Mouse (Mus musculus): Measurements from ENCODE around the gene Zmynd10. TPM values are rescaled to one million over a fixed set of nuclear protein-coding genes. Genes with fewer than 3 reads are reported as not detected.

Gene Zmynd10
- total and polyA plus RNA-seq, 2 experiments from 2014 or later = 0.25 TPM; not detected in 1

- H3K36me3 ChIP-seq (replicated peaks; ENCODE audit: control insufficient read depth, insufficient read depth, low read length) = peaks cover 14% of the 10 kb centered on the region
- peaks cover 21% of the 10 kb centered on the region for H3K4me1 ChIP-seq (ENCODE audit: control insufficient read depth, insufficient read depth)
- no peak overlapping the region for H3K9ac ChIP-seq (replicated peaks; ENCODE audit: low read depth, low read length)
- WGBS = 91% methylated on average over 10 of the region's 10 CpGs
- no peaks in the 10 kb centered on the region for H3K27me3 ChIP-seq (ENCODE audit: control insufficient read depth, insufficient read depth, low read length)
- H3K9me3 ChIP-seq (replicated peaks; ENCODE audit: control insufficient read depth, low read length) = no peaks in the 10 kb centered on the region
- ATAC-seq (ENCODE audit: insufficient read depth, low read depth) = no peak
- no peak for TF ChIP-seq CTCF (IDR thresholded peaks at IDR 0.05; ENCODE audit: low read depth)
- no peak for TF ChIP-seq EP300 (IDR thresholded peaks at IDR 0.05; ENCODE audit: low read depth)
- no peak for DNase-seq (ENCODE audit: low spot score)
- peak overlapping the region; percentile 62; the same call in 1 of the 2 replicates for H3K4me2 ChIP-seq (ENCODE audit: low read depth, low read length)
- H3K27ac ChIP-seq (ENCODE audit: low read depth) = no peak overlapping the region
- H3K4me3 ChIP-seq (ENCODE audit: low read depth, low read length) = no peak overlapping the region
Measured at GRCm38 (mm10) chr9:107577871-107578270, 30.8 kb downstream of the Zmynd10 start.

- peak within 1 kb of the TSS; percentile 94; the same call in 1 of the 2 replicates for H3K27ac ChIP-seq (ENCODE audit: low read depth)
- no peak within 1 kb of the TSS for H3K9ac ChIP-seq (replicated peaks; ENCODE audit: low read depth, low read length)
- H3K4me3 ChIP-seq (ENCODE audit: low read depth, low read length) = no peak within 1 kb of the TSS
- H3K36me3 ChIP-seq (replicated peaks; ENCODE audit: control insufficient read depth, insufficient read depth, low read length) = peaks cover 17% of the 10 kb centered on the region
- 81% methylated on average over 3 of the region's 3 CpGs for whole genome bisulfite sequencing
- no peak for ATAC-seq (ENCODE audit: insufficient read depth, low read depth)
- peaks cover 21% of the 10 kb centered on the region for H3K4me1 ChIP-seq (ENCODE audit: control insufficient read depth, insufficient read depth)
- no peak for TF ChIP-seq CTCF (IDR thresholded peaks at IDR 0.05; ENCODE audit: low read depth)
- TF ChIP-seq EP300 (IDR thresholded peaks at IDR 0.05; ENCODE audit: low read depth) = no peak
- peak within 1 kb of the TSS; percentile 62; the same call in 1 of the 2 replicates for H3K4me2 ChIP-seq (ENCODE audit: low read depth, low read length)
- H3K9me3 ChIP-seq (replicated peaks; ENCODE audit: control insufficient read depth, low read length) = no peaks in the 10 kb centered on the region
- DNase-seq (ENCODE audit: low spot score) = no peak
- no peaks in the 10 kb centered on the region for H3K27me3 ChIP-seq (ENCODE audit: control insufficient read depth, insufficient read depth, low read length)
Measured at GRCm38 (mm10) chr9:107578587-107578986, 31.5 kb downstream of the Zmynd10 start, which contains the start of gene Naa80. Naa80 (plus strand) TSS chr9:107578887.

DNA sequence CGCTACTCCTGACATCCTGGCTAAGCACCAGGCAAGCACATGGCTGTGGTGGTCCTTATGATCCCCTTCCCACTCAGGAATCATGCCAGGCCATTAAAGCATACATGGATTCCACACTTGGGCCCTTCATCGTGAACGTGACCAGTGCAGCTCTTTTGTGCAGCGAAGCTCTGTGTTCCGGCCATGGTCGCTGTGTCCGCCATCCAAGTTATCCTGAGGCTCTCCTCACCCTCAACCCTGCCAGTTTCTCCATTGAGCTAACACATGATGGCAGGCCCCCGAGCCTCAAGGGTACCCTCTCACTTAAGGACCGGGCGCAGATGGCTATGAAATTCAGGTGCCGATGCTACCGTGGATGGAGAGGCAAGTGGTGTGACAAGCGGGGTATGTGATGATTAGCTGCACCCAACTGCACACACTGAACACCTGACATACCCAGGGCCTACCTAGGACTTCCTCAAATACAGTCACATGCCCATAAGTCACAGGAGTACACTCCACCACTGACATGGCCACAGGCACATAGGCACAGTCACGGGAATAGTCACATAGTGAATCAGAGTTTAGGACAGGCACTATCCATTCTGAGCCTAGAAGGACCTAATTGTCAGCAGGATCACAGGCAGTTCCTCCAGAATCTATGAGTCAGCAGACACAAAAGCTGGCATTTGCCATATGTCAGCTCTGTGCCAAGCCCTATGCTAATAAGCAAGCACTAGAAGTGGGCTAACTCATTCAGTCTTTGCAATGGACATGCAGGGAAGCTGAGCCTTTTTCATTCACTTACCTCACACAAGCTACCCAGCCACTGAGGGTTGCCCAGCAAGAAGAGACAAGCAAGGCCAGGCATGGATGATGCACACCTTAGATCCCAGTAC, 32.2 kb downstream of the Zmynd10 start:
- no peak overlapping the region for H3K4me2 ChIP-seq (ENCODE audit: low read depth, low read length)
- no peaks in the 10 kb centered on the region for H3K27me3 ChIP-seq (ENCODE audit: control insufficient read depth, insufficient read depth, low read length)
- H3K9me3 ChIP-seq (replicated peaks; ENCODE audit: control insufficient read depth, low read length) = no peaks in the 10 kb centered on the region
- WGBS = 93% methylated on average over 14 of the region's 14 CpGs
- H3K36me3 ChIP-seq (replicated peaks; ENCODE audit: control insufficient read depth, insufficient read depth, low read length) = peaks cover 20% of the 10 kb centered on the region
- H3K4me3 ChIP-seq (ENCODE audit: low read depth, low read length) = no peak overlapping the region
- TF ChIP-seq EP300 (IDR thresholded peaks at IDR 0.05; ENCODE audit: low read depth) = no peak
- no peak for TF ChIP-seq CTCF (IDR thresholded peaks at IDR 0.05; ENCODE audit: low read depth)
- ATAC-seq (ENCODE audit: insufficient read depth, low read depth) (no peak), DNase-seq (ENCODE audit: low spot score) (no peak)
- H3K9ac ChIP-seq (replicated peaks; ENCODE audit: low read depth, low read length) = no peak overlapping the region
- H3K4me1 ChIP-seq (ENCODE audit: control insufficient read depth, insufficient read depth) = peaks cover 21% of the 10 kb centered on the region
- peak overlapping the region; percentile 94; the same call in 1 of the 2 replicates for H3K27ac ChIP-seq (ENCODE audit: low read depth)

DNA sequence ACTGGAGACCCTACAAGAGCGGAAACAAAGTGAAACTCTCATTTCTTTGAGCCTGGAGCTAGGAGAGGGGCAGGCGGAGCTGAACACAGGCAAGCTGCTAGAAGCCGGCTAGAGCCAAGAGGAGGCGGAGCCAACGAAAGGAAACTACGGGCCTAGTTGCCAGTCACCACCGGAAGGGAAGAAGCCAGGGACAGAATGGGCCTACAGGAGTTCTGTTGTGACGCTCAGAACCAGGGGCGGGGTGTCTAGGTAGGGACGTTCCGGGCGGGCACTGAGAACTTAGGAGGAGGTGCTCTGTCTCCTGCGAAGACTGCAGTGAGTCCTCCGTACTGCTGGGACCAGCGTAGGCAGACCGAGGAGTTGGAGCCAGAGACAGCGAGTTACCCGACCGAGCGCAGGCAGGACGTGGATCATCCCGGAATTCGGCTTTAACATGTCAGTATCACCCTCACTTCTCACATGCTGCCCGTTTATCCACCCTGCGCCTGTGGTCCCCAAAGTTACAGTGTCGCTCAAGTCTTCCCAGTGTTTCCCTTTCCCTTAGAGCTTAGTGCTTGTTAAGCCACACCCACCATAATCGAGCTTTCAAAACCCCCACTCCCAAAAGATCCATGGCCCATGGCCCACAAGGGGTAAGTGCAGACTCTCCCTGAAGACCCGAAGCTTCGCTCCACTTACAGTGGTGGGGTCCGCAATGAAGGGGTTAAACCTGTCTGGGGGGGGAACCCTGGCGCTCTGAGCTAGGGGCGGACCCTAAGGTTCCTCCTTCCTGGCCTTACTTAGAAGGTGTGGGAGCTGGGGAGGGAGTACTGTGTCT, 33.6 kb downstream of the Zmynd10 start, which contains the start of gene Hyal3:
TSS of gene Hyal3 (plus strand) at position 318 of the 817 bp plus-strand sequence.
- no peaks in the 10 kb centered on the region for H3K27me3 ChIP-seq (ENCODE audit: control insufficient read depth, insufficient read depth, low read length)
- TF ChIP-seq EP300 (IDR thresholded peaks at IDR 0.05; ENCODE audit: low read depth) (no peak), CTCF (IDR thresholded peaks at IDR 0.05; ENCODE audit: low read depth) (no peak)
- WGBS = under 1% methylated on average over 32 of the region's 32 CpGs
- peak; percentile 93 for DNase-seq (ENCODE audit: low spot score)
- H3K9ac ChIP-seq (replicated peaks; ENCODE audit: low read depth, low read length) = peak within 1 kb of the TSS; percentile 88
- H3K27ac ChIP-seq (ENCODE audit: low read depth) = peak within 1 kb of the TSS; percentile 94
- H3K36me3 ChIP-seq (replicated peaks; ENCODE audit: control insufficient read depth, insufficient read depth, low read length) = peaks cover 14% of the 10 kb centered on the region
- no peaks in the 10 kb centered on the region for H3K9me3 ChIP-seq (replicated peaks; ENCODE audit: control insufficient read depth, low read length)
- H3K4me3 ChIP-seq (ENCODE audit: low read depth, low read length) = peak within 1 kb of the TSS; percentile 73
- peak; percentile 74 for ATAC-seq (ENCODE audit: insufficient read depth, low read depth)
- H3K4me1 ChIP-seq (ENCODE audit: control insufficient read depth, insufficient read depth) = peaks cover 21% of the 10 kb centered on the region
- peak within 1 kb of the TSS; percentile 96 for H3K4me2 ChIP-seq (ENCODE audit: low read depth, low read length)

GRCm38 (mm10) chr9:107581584-107581983, 34.5 kb downstream of the Zmynd10 start:
- WGBS = 76% methylated on average over 4 of the region's 4 CpGs
- TF ChIP-seq EP300 (IDR thresholded peaks at IDR 0.05; ENCODE audit: low read depth) (no peak), CTCF (IDR thresholded peaks at IDR 0.05; ENCODE audit: low read depth) (no peak)
- ATAC-seq (ENCODE audit: insufficient read depth, low read depth) (no peak), DNase-seq (ENCODE audit: low spot score) (no peak)
- H3K9ac ChIP-seq (replicated peaks; ENCODE audit: low read depth, low read length) = peak overlapping the region; percentile 88
- H3K9me3 ChIP-seq (replicated peaks; ENCODE audit: control insufficient read depth, low read length) = no peaks in the 10 kb centered on the region
- H3K36me3 ChIP-seq (replicated peaks; ENCODE audit: control insufficient read depth, insufficient read depth, low read length) = peaks cover 14% of the 10 kb centered on the region
- H3K4me2 ChIP-seq (ENCODE audit: low read depth, low read length) = peak overlapping the region; percentile 96
- H3K4me3 ChIP-seq (ENCODE audit: low read depth, low read length) = peak overlapping the region; percentile 73
- H3K27me3 ChIP-seq (ENCODE audit: control insufficient read depth, insufficient read depth, low read length) = no peaks in the 10 kb centered on the region
- H3K27ac ChIP-seq (ENCODE audit: low read depth) = peak overlapping the region; percentile 94; the same call in 1 of the 2 replicates
- H3K4me1 ChIP-seq (ENCODE audit: control insufficient read depth, insufficient read depth) = peaks cover 18% of the 10 kb centered on the region
